Mouse (Mus musculus): ENCODE measurements around the gene Tmem151a.

DNA sequence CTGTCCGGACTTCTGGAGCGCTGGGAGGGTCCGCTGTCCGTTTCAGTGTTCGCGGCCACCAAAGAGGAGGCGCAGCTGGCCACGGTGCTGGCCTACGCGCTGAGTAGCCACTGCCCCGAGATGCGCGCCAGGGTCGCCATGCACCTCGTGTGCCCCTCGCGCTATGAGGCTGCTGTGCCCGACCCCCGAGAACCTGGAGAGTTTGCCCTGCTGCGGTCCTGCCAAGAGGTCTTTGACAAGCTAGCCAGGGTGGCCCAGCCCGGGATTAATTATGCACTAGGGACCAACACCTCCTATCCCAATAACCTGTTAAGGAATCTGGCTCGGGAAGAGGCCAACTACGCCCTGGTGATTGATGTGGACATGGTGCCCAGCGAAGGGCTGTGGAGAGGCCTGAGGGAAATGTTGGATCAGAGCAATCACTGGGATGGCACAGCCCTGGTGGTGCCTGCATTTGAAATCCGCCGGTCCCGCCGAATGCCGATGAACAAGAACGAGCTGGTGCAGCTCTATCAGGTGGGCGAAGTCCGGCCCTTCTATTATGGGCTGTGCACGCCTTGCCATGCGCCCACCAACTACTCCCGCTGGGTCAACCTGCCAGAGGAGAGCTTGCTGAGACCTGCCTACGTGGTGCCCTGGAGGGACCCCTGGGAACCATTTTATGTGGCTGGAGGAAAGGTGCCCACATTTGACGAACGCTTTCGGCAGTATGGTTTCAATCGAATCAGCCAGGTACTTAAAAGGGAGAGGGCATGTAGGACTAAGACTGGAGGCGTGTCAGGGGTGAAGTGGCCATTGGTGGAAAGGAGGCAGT lies 45.8 kb downstream of the Tmem151a start:
- TF ChIP-seq POLR2A (IDR thresholded peaks at IDR 0.05; ENCODE audit: low read depth, low read length), result no peak
- no peak for TF ChIP-seq CTCF (IDR thresholded peaks at IDR 0.05; ENCODE audit: extremely low read depth, insufficient read depth, insufficient read length, insufficient replicate concordance)

Measured in spleen, adult 2 months (tissue).